Mouse (Mus musculus) neutrophil, adult 59 days (primary cell): ENCODE results near the gene Jph4. TPM values are rescaled to one million over a fixed set of nuclear protein-coding genes. Genes with fewer than 3 reads are reported as not detected.

Source experiments
- total RNA-seq, 2 experiments: library from RNA; stranded (reverse); gene quantifications; 1 replicate in 1 of 2; 2 replicates in 1 of 2; pipeline ENCODE4 v1.2.4; 2023

The Jph4 gene
- total RNA-seq: not detected

DNA sequence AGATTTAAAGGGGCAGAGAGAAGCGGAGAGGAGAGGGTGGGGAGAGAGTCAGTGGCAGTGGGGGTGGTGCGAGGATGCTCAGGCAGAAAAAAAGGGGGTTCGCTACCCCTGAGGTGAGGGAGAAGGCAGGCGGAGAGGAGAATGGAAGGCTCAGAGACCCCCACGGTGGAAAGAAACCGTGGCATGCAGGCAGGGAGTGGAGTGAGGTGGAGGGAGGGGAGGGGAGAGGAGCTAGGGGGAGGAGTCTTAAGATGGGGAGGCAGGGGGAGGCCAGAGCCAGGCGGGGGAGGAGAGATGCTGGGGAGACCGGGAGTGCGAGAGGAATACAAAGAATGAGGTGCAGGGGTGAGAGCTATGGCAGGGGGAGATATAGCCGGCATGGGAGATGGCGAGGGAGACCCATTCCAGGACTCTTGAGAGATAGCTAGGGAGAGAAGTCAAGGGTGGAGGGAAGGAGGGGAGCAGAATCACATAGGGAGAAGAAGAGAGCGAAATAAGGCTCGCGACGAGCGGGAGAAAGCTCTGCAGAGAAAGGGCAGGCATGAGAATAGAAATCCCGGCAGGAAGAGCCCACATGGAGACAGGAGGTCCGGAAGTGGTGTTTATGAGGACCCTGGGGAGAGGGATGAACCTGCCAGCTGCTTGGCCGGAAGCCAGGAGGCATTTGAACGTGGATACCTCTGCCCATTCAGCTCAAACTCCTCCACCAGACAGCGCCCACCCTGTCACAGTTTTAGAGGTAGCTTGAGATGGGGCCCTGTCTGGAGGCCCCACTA lies at the start of gene Jph4:
Jph4 (minus strand) TSS at position 511 of the 776 bp plus-strand sequence.

DNA sequence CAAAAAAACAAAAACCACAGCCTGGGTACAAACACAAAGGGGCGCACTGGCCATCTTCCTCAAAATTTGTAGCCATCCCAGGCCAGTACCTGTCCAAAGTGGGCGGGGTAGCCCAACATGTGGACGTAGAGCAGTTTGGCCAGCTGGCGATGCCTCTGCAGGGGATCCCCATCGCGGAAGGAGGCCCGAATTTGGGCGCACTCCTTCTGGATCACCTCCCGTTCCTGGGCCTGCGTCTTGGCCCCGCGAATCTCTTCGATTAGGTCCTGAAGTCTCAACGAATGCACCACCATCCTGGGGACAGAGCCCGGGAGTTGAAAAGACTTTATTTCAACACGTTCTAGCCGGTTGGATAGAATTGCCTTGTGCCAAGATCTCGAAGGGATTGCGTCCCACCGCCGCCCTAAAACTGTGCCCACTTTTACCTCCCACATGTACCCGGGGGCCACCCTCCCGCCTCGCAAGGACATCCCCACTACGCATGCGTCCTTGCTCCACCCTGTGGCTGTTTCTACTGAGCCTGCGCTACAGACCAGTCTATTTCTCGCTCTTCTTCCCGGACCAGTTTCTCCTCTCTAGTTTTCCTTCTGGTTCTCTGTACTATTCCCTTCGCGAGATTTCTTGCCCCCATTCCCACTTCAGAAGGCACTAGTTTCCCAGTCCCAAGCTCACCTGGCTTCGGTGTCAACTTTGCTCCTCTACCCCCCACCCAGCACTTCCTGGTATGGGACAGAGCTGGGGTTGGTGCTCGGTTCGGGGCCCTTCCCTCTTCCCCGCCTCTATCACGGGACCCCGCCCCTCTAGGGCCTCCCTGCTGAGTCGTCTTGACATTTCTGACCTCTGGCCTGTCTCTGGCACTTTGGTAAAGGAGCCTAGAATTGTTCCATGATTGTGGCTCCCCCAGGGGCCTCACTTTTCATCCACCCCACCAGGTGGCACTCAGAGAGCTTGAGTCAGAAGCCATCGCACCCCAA lies 10.6 kb downstream of the Jph4 start, which contains the start of gene Ap1g2:
Ap1g2 (minus strand) TSS at position 758 of the 974 bp plus-strand sequence.

DNA sequence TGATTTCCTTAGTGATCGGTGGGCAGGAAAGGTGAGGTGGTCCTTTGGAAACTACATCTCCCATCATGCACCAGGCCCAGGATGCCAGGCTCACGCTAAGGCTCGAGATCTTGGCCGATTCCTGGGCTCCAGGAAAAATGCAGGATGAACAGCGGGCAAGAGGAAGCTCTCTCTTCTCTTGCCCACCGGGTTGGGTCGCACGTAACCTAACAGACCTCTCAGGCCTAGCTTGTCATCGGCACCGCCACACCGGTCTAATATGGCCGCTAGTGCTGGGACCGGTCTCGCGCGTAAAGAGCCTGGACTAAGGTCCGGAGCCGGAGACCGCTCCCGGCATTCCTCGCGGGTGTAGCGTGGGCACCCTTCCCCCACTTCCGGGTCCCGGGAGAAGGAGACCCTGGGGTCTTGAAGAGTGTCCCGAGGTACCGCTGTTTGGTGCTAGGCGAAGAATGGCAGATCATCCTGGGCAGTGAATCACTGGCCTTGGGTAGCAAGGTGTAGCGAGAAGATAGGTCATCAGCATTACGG lies 22.0 kb downstream of the Jph4 start, which contains the start of gene Thtpa:
Thtpa (plus strand) TSS at position 81 of the 528 bp plus-strand sequence.

DNA sequence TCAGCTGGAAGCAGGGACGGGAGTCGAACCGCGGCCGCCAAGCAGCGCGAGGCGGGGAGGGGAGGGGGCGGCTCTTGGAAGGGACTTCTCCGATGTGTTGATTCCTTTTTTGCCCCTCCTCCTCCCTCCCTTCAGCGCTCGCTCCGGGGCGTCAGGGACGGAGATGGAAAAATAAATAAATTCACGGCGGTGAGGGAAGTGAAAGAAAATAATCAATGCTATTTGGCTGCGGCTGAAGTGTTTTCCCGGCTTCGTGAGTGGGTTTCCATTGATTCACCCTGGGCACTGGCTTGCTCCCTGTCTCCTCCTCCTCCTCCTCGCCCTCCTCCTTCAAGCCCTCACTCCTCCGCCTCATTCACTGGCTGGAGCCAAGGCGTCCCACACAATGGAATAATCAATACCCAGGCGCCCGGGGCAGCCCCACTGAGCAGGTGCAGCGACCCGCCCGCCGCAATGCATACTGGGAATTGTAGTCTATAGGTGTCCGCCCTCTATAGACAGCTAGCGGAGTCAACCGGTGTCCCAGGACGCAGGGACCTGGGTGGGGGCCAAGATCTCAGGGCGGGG lies 24.6 kb downstream of the Jph4 start, which contains the start of gene Zfhx2:
Zfhx2 (minus strand) TSS at position 314 of the 567 bp plus-strand sequence.

Other genes with a start within 250 kb of the Jph4 start
- gene Homez, start 246.0 kb downstream of the Jph4 start, total RNA-seq: 10 to 100 TPM; 12.0 to 12.3 TPM
- gene Ppp1r3e, start 239.4 kb downstream of the Jph4 start, total RNA-seq: 1 to 10 TPM; 2.4 to 2.5 TPM
- gene Bcl2l2, start 233.6 kb downstream of the Jph4 start, total RNA-seq: 10 to 100 TPM in 1 of 2 experiments, 1 to 10 TPM in 1; 8.3 to 13.1 TPM
- gene Gm20521, start 233.5 kb downstream of the Jph4 start, total RNA-seq: 1 to 10 TPM in 1 of 2 experiments, not detected in 1; 3.2 TPM
- gene Pabpn1, start 224.4 kb downstream of the Jph4 start, total RNA-seq: 100 to 1,000 TPM; 141 to 157 TPM
- under 1 TPM; 0.27 to 0.49 TPM for gene Slc22a17, start 203.8 kb downstream of the Jph4 start, total RNA-seq
- not detected for gene Efs, start 190.8 kb downstream of the Jph4 start, total RNA-seq
- gene Il25, start 184.2 kb downstream of the Jph4 start, total RNA-seq: not detected
- not detected for gene Cmtm5, start 180.7 kb downstream of the Jph4 start, total RNA-seq
- gene Myh6, start 150.0 kb downstream of the Jph4 start, total RNA-seq: not detected
- not detected for gene Gm17428, start 140.0 kb downstream of the Jph4 start, total RNA-seq
- gene Myh7, start 122.3 kb downstream of the Jph4 start, total RNA-seq: under 1 TPM in 1 of 2 experiments, not detected in 1; 0.09 TPM
- gene Ngdn, start 101.5 kb downstream of the Jph4 start, total RNA-seq: 10 to 100 TPM; 39.0 to 42.8 TPM
- gene Zfhx2, start 24.6 kb downstream of the Jph4 start, total RNA-seq: 1 to 10 TPM; 1.4 to 1.9 TPM
- gene Thtpa, start 22.2 kb downstream of the Jph4 start, total RNA-seq: 1 to 10 TPM; 2.7 to 3.1 TPM
- 10 to 100 TPM; 42.3 to 46.1 TPM for gene Ap1g2, start 10.3 kb downstream of the Jph4 start, total RNA-seq
- gene Dhrs2, start 105.1 kb upstream of the Jph4 start, total RNA-seq: not detected